Mouse (Mus musculus) ovary, postnatal 14 days (tissue): ENCODE results near the gene Arhgap10.
A peak's percentile ranks its signal among the peaks of the same experiment; 100 is the strongest.

ENCODE experiments used
- DNase-seq: peaks from one replicate; pipeline ENCODE4 v3.0.0; 2022; ENCODE audit warnings: low spot score

The Arhgap10 gene

GRCm38 (mm10) chr8:77282605-77283236 is 235.0 kb downstream of the Arhgap10 start:
- DNase-seq, result no peak

GRCm38 (mm10) chr8:77279977-77280376 is 237.8 kb downstream of the Arhgap10 start:
- DNase-seq, result no peak

GRCm38 (mm10) chr8:77278246-77278645 is 239.5 kb downstream of the Arhgap10 start:
- no peak for DNase-seq

- peak; percentile 24 for DNase-seq
Measured at GRCm38 (mm10) chr8:77276827-77277226, 240.9 kb downstream of the Arhgap10 start.

- DNase-seq, result no peak
Measured at GRCm38 (mm10) chr8:77275571-77275970, 242.2 kb downstream of the Arhgap10 start.

- DNase-seq, result no peak
Measured at GRCm38 (mm10) chr8:77272136-77272535, 245.6 kb downstream of the Arhgap10 start.

GRCm38 (mm10) chr8:77267941-77268405 is 249.8 kb downstream of the Arhgap10 start:
- no peak for DNase-seq

GRCm38 (mm10) chr8:77262216-77263009 is 255.3 kb downstream of the Arhgap10 start:
- no peak for DNase-seq

GRCm38 (mm10) chr8:77261215-77261614 is 256.5 kb downstream of the Arhgap10 start:
- DNase-seq, result no peak

GRCm38 (mm10) chr8:77257085-77257451 is 260.7 kb downstream of the Arhgap10 start:
- no peak for DNase-seq

- DNase-seq, result no peak
Measured at GRCm38 (mm10) chr8:77256450-77257084, 261.2 kb downstream of the Arhgap10 start.

GRCm38 (mm10) chr8:77254466-77254865 is 263.3 kb downstream of the Arhgap10 start:
- no peak for DNase-seq

- DNase-seq, result no peak
Measured at GRCm38 (mm10) chr8:77251134-77251533, 266.6 kb downstream of the Arhgap10 start.

- DNase-seq, result no peak
Measured at GRCm38 (mm10) chr8:77250094-77250493, 267.7 kb downstream of the Arhgap10 start.

- DNase-seq, result no peak
Measured at GRCm38 (mm10) chr8:77241381-77241780, 276.4 kb downstream of the Arhgap10 start.

GRCm38 (mm10) chr8:77239462-77239861 is 278.3 kb downstream of the Arhgap10 start:
- DNase-seq, result no peak

GRCm38 (mm10) chr8:77236701-77237100 is 281.1 kb downstream of the Arhgap10 start:
- DNase-seq, result no peak

GRCm38 (mm10) chr8:77232411-77232810 is 285.3 kb downstream of the Arhgap10 start:
- no peak for DNase-seq

- no peak for DNase-seq
Measured at GRCm38 (mm10) chr8:77231834-77232233, 285.9 kb downstream of the Arhgap10 start.

GRCm38 (mm10) chr8:77231211-77231610 is 286.5 kb downstream of the Arhgap10 start:
- no peak for DNase-seq

GRCm38 (mm10) chr8:77228688-77229087 is 289.1 kb downstream of the Arhgap10 start:
- no peak for DNase-seq

- DNase-seq, result no peak
Measured at GRCm38 (mm10) chr8:77227742-77228141, 290.0 kb downstream of the Arhgap10 start.

- DNase-seq, result no peak
Measured at GRCm38 (mm10) chr8:77223123-77223522, 294.6 kb downstream of the Arhgap10 start.
